Mouse (Mus musculus) midbrain, embryonic 15.5 days (tissue): ENCODE measurements at regions not wholly inside any gene's neighbourhood (a gene's known extent, or its start where the extent isn't known, plus 50 kb on each side); places are given as distances from the start of the nearest gene placed in this dataset.

Experiments used
- ATAC-seq: fragments of 200-750 bp; cut with Nextera tagmentation; replicated peaks from 2 replicates; pipeline ENCODE4 v1.8.0; 2017; ENCODE audit warnings: moderate TSS enrichment
- H3K27ac ChIP-seq: fragments of 300-500 bp; sonication (generic); 2 replicates; pipeline ENCODE4 v1.5.1; 2015; ENCODE audit warnings: mild to moderate bottlenecking, inconsistent platforms
- H3K27me3 ChIP-seq: fragments of 300-500 bp; sonication (generic); replicated peaks from 2 replicates; pipeline ENCODE4 v1.6.1; 2015; ENCODE audit warnings: inconsistent platforms
- H3K36me3 ChIP-seq: fragments of 300-500 bp; sonication (generic); replicated peaks from 2 replicates; pipeline ENCODE4 v1.6.1; 2015; ENCODE audit warnings: inconsistent platforms
- H3K4me1 ChIP-seq: fragments of 300-500 bp; sonication (generic); 2 replicates; pipeline ENCODE4 v1.6.1; 2015; ENCODE audit warnings: inconsistent platforms
- H3K4me2 ChIP-seq: fragments of 300-500 bp; sonication (generic); 2 replicates; pipeline ENCODE4 v1.6.1; 2015; ENCODE audit warnings: inconsistent platforms, mild to moderate bottlenecking, moderate library complexity
- H3K4me3 ChIP-seq: fragments of 300-500 bp; sonication (generic); 2 replicates; pipeline ENCODE4 v1.5.1; 2015; ENCODE audit warnings: mild to moderate bottlenecking, inconsistent platforms
- H3K9ac ChIP-seq: fragments of 300-500 bp; sonication (generic); 2 replicates; pipeline ENCODE4 v1.6.1; 2015; ENCODE audit warnings: mild to moderate bottlenecking, inconsistent platforms
- H3K9me3 ChIP-seq: fragments of 300-500 bp; sonication (generic); 2 replicates; pipeline ENCODE4 v1.6.1; 2016; ENCODE audit warnings: inconsistent platforms
- WGBS: fragments of 180-500 bp; shearing (Covaris S2); methylation state at CpG from one replicate; pipeline ENCODE4 v1.1.7; 2015; ENCODE audit warnings: mixed read lengths; 5-methylcytosine and 5-hydroxymethylcytosine counted together

GRCm38 (mm10) chr13:39702621-39703020, 658.6 kb downstream of the Ofcc1 start:
- WGBS: 89% methylated on average over 2 of the region's 2 CpGs
- no peak overlapping the region for H3K27ac ChIP-seq
- H3K4me1 ChIP-seq: no peaks in the 10 kb centered on the region
- no peaks in the 10 kb centered on the region for H3K27me3 ChIP-seq
- no peak overlapping the region for H3K4me2 ChIP-seq
- H3K4me3 ChIP-seq: no peak overlapping the region
- H3K9ac ChIP-seq: no peak overlapping the region
- ATAC-seq: no peak
- no peaks in the 10 kb centered on the region for H3K36me3 ChIP-seq
- H3K9me3 ChIP-seq: no peaks in the 10 kb centered on the region

- no peak for ATAC-seq
- no peak overlapping the region for H3K4me3 ChIP-seq
- H3K9me3 ChIP-seq: no peaks in the 10 kb centered on the region
- no peak overlapping the region for H3K4me2 ChIP-seq
- no peak overlapping the region for H3K9ac ChIP-seq
- H3K36me3 ChIP-seq: no peaks in the 10 kb centered on the region
- H3K27ac ChIP-seq: no peak overlapping the region
- no peaks in the 10 kb centered on the region for H3K4me1 ChIP-seq
- WGBS: 83% methylated on average over 3 of the region's 3 CpGs
- no peaks in the 10 kb centered on the region for H3K27me3 ChIP-seq
Measured at GRCm38 (mm10) chr13:39691291-39692024, 669.8 kb downstream of the Ofcc1 start.

GRCm38 (mm10) chr13:39664548-39664947, 696.7 kb downstream of the Ofcc1 start:
- Histone ChIP-seq H3K27me3 (no peaks in the 10 kb centered on the region), H3K27ac (no peak overlapping the region), H3K4me3 (no peak overlapping the region), H3K36me3 (no peaks in the 10 kb centered on the region), H3K4me1 (no peaks in the 10 kb centered on the region), H3K4me2 (no peak overlapping the region), H3K9ac (no peak overlapping the region), H3K9me3 (no peaks in the 10 kb centered on the region)
- WGBS: 91% methylated on average over 1 of the region's 1 CpGs
- ATAC-seq: no peak

- Histone ChIP-seq H3K27ac (no peak overlapping the region), H3K36me3 (no peaks in the 10 kb centered on the region), H3K9ac (no peak overlapping the region), H3K4me3 (no peak overlapping the region), H3K27me3 (peaks cover 3% of the 10 kb centered on the region; the same call in 1 of the 2 replicates), H3K4me1 (no peaks in the 10 kb centered on the region), H3K9me3 (no peaks in the 10 kb centered on the region), H3K4me2 (no peak overlapping the region)
- 41% methylated on average over 12 of the region's 12 CpGs for WGBS
- no peak for ATAC-seq
Measured at GRCm38 (mm10) chr13:39649457-39649856, 688.8 kb upstream of the Slc35b3 start.

DNA sequence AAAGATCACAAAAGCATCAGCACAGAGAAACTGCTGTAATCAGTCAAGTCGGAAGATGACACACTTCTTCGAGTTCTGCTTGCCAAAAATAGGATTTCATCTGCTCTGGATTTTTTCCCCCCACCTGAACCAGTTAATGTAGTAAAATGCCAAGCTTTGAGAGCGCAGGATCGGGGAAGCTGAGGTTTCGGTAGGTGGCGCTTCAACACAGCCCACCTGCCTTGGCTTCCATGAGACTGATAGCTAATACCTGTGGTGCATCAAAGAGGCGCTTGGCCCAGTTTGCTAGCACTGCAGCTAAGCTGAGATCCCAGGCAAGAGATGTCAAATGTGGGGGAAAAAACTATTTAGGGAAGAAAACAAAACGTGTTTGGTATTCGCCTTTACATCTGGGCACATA, 686.7 kb upstream of the Slc35b3 start:
- Histone ChIP-seq H3K36me3 (no peaks in the 10 kb centered on the region), H3K4me2 (no peak overlapping the region), H3K9ac (no peak overlapping the region), H3K4me3 (no peak overlapping the region), H3K4me1 (no peaks in the 10 kb centered on the region), H3K9me3 (no peaks in the 10 kb centered on the region), H3K27ac (no peak overlapping the region), H3K27me3 (peaks cover 3% of the 10 kb centered on the region; the same call in 1 of the 2 replicates)
- peak; percentile 85 for ATAC-seq
- 21% methylated on average over 9 of the region's 9 CpGs for WGBS

DNA sequence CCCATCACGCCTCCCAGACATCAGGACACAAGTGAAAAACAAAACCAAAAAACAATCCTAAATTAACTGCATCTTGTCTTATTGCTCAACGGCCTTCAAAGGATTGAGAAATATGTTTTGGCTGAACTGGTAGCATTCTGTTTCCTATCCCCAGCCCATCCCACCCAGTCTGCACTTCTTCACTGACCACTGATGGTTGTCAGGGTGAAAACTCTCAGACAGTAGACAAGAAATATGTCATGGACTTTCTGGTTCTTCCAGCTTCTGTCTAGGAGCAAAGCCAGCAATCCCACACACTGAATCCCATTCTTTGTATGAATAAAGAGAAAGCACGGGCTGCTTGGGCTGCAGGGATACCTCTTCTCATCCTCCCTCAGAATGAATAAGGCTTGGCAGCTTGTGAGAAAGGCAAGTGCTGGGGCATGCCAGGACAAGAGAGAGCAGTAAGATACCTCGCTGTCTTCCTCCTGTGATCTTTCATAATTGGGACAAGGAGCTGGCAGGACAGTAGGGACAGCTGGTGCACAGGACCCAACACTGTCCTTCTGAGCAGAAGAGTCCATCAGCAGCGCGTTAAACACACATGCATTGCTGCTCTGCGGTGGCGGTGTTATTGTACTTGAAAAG, 670.9 kb upstream of the Slc35b3 start:
- Histone ChIP-seq H3K27me3 (no peaks in the 10 kb centered on the region), H3K27ac (no peak overlapping the region), H3K9me3 (no peaks in the 10 kb centered on the region), H3K4me2 (no peak overlapping the region), H3K36me3 (no peaks in the 10 kb centered on the region), H3K4me1 (no peaks in the 10 kb centered on the region), H3K9ac (no peak overlapping the region), H3K4me3 (no peak overlapping the region)
- 80% methylated on average over 8 of the region's 8 CpGs for WGBS
- ATAC-seq: no peak
